ENCODE assay signal across 8 mouse cellular contexts in the genomic region with DNA sequence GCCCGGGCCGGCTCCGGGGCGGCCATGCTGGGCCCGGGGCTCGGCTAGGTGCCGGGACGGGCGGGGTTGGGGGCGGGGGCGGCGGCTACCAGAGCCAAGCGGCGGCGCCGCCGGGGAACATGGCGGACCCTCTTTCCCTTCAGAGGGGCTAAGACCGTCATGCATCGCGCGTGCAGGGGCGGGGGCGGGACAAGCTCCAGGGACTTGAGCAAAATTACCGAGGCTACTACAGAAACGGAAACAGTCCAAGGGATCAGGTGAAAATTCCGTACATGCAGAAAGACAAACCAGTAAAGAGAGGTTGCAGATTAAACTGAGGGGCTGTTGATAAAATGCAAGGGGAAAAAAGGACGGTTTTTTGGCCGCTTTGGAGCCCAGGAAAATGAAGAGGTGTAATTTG. TPM values are rescaled to one million over a fixed set of nuclear protein-coding genes. Genes with fewer than 3 reads are reported as not detected.
DNase-seq lines count a peak whose midpoint lies in the region; ATAC-seq and TF ChIP-seq lines count a peak whose summit lies in the region.

A gene (minus strand): TSS at position 159 of the 400 bp plus-strand sequence.

- peak within 1 kb of the TSS; percentile 87 for H3K9ac ChIP-seq in heart, embryonic 13.5 days
- H3K9ac ChIP-seq in liver, embryonic 14.5 days (replicated peaks): peak within 1 kb of the TSS; percentile 90
- H3K9ac ChIP-seq in neural tube, embryonic 11.5 days (ENCODE audit: low read length): peak within 1 kb of the TSS; percentile 92

- DNase-seq in brain, embryonic 14.5 days (ENCODE audit: low read depth): peak; percentile 99
- DNase-seq in kidney, postnatal 25 days: peak; percentile 86 to 94
- peak; percentile 88 to 91 (median 90) for DNase-seq in liver, embryonic 14.5 days (ENCODE audit: low read depth in 3 of 3, low spot score in 3 of 3)
- DNase-seq in neural tube, embryonic 11.5 days (ENCODE audit: low spot score): peak; percentile 93
- DNase-seq in telencephalon, adult 2 months (ENCODE audit: low read depth, low spot score): peak; percentile 96

- H3K9me3 ChIP-seq in erythroblast, embryonic 14.5 days (ENCODE audit: control insufficient read depth, low read length): no peaks in the 10 kb centered on the region
- H3K9me3 ChIP-seq in heart, embryonic 13.5 days: no peaks in the 10 kb centered on the region
- no peaks in the 10 kb centered on the region for H3K9me3 ChIP-seq in liver, embryonic 14.5 days (ENCODE audit: control insufficient read depth, low read length)
- H3K9me3 ChIP-seq in neural tube, embryonic 11.5 days (ENCODE audit: control insufficient read depth, low read length): no peaks in the 10 kb centered on the region

- H3K4me1 ChIP-seq in erythroblast, embryonic 14.5 days (ENCODE audit: control insufficient read depth): peaks cover 41% of the 10 kb centered on the region
- peaks cover 20% of the 10 kb centered on the region for H3K4me1 ChIP-seq in heart, embryonic 13.5 days
- H3K4me1 ChIP-seq in liver, embryonic 14.5 days (replicated peaks; ENCODE audit: control insufficient read depth in 2 of 2, insufficient read depth in 2 of 2, low read length in 1 of 2): peaks cover 17 to 20% of the 10 kb centered on the region in 2 experiments
- peaks cover 4% of the 10 kb centered on the region; the same call in 1 of the 2 replicates for H3K4me1 ChIP-seq in neural tube, embryonic 11.5 days (ENCODE audit: control insufficient read depth, insufficient read depth, low read length)

- TF ChIP-seq POLR2A in brain, embryonic 14.5 days (IDR thresholded peaks at IDR 0.05; ENCODE audit: borderline replicate concordance, extremely low read depth, insufficient read depth, insufficient read length, poor library complexity, severe bottlenecking): peak; percentile 73; the same call in 1 of the 2 replicates

- H3K27me3 ChIP-seq in erythroblast, embryonic 14.5 days (ENCODE audit: control insufficient read depth): no peaks in the 10 kb centered on the region
- no peaks in the 10 kb centered on the region for H3K27me3 ChIP-seq in heart, embryonic 13.5 days (replicated peaks)
- no peaks in the 10 kb centered on the region for H3K27me3 ChIP-seq in liver, embryonic 14.5 days (ENCODE audit: control insufficient read depth, insufficient read depth, low read length)
- no peaks in the 10 kb centered on the region for H3K27me3 ChIP-seq in neural tube, embryonic 11.5 days (ENCODE audit: control insufficient read depth, insufficient read depth, low read length)

- H3K36me3 ChIP-seq in erythroblast, embryonic 14.5 days (ENCODE audit: control insufficient read depth): peaks cover 36% of the 10 kb centered on the region
- peaks cover 32% of the 10 kb centered on the region for H3K36me3 ChIP-seq in heart, embryonic 13.5 days
- no peaks in the 10 kb centered on the region; the same call in 1 of the 2 replicates for H3K36me3 ChIP-seq in liver, embryonic 14.5 days (replicated peaks; ENCODE audit: control insufficient read depth, insufficient read depth, low read depth)
- 0 out of 2 replicates have a peak, but pooled peaks cover 3% of the 10 kb centered on the region for H3K36me3 ChIP-seq in neural tube, embryonic 11.5 days (ENCODE audit: control insufficient read depth, insufficient read depth, low read length)

- under 1% methylated on average over 25 of the region's 29 CpGs for WGBS in heart, embryonic 13.5 days
- under 1% methylated on average over 29 of the region's 29 CpGs for WGBS in liver, embryonic 14.5 days (ENCODE audit: insufficient replicate concordance)
- WGBS in neural tube, embryonic 11.5 days: under 1% methylated on average over 27 of the region's 29 CpGs

- H3K27ac ChIP-seq in heart, embryonic 13.5 days (replicated peaks): peak within 1 kb of the TSS; percentile 97
- peak within 1 kb of the TSS; percentile 90 for H3K27ac ChIP-seq in liver, embryonic 14.5 days
- peak within 1 kb of the TSS; percentile 96 for H3K27ac ChIP-seq in neural tube, embryonic 11.5 days (ENCODE audit: low read depth, low read length)

- peak within 1 kb of the TSS; percentile 68 for H3K4me2 ChIP-seq in heart, embryonic 13.5 days
- peak within 1 kb of the TSS; percentile 73 for H3K4me2 ChIP-seq in liver, embryonic 14.5 days (ENCODE audit: low read depth)
- peak within 1 kb of the TSS; percentile 64 for H3K4me2 ChIP-seq in neural tube, embryonic 11.5 days (ENCODE audit: low read depth)

- TF ChIP-seq EP300 in liver, embryonic 14.5 days (IDR thresholded peaks at IDR 0.05; ENCODE audit: low read depth): no peak

- peak; percentile 85 for ATAC-seq in CD4-positive, CD25-positive, alpha-beta regulatory T cell, adult 4 months
- ATAC-seq in heart, embryonic 13.5 days (ENCODE audit: extremely low read depth, insufficient number of reproducible peaks, low FRiP score, low TSS enrichment): peak; percentile 80
- peak; percentile 78 for ATAC-seq in liver, embryonic 14.5 days (ENCODE audit: insufficient read depth)
- ATAC-seq in neural tube, embryonic 11.5 days (ENCODE audit: insufficient read depth, low FRiP score, low TSS enrichment): peak; percentile 93

- no peak for TF ChIP-seq CTCF in brain, embryonic 14.5 days (IDR thresholded peaks at IDR 0.05; ENCODE audit: borderline replicate concordance, extremely low read depth, insufficient read depth, insufficient read length)
- TF ChIP-seq CTCF in liver, embryonic 14.5 days (IDR thresholded peaks at IDR 0.05; ENCODE audit: low read depth): no peak

- H3K4me3 ChIP-seq in erythroblast, embryonic 14.5 days (replicated peaks): peak within 1 kb of the TSS; percentile 95
- peak within 1 kb of the TSS; percentile 69 for H3K4me3 ChIP-seq in heart, embryonic 13.5 days
- peak within 1 kb of the TSS; percentile 78 to 88 for H3K4me3 ChIP-seq in liver, embryonic 14.5 days (ENCODE audit: insufficient read depth in 1 of 2, low read depth in 2 of 2, low read length in 2 of 2)
- H3K4me3 ChIP-seq in neural tube, embryonic 11.5 days (ENCODE audit: low read depth, low read length): peak within 1 kb of the TSS; percentile 85

RNA-seq across cellular contexts. Expression of the gene that starts here (rescaled TPM):
- polyA plus RNA-seq in CD4-positive, CD25-positive, alpha-beta regulatory T cell, adult 4 months (2017; shearing (Covaris generic)): 10 to 100 TPM; 27.1 to 39.6 TPM
- polyA plus RNA-seq in brain, embryonic 14.5 days (2012; rRNA removed): 114 and 141 TPM in 2 replicates
- 0.27 and 0.46 TPM in 2 replicates for polyA plus RNA-seq in erythroblast, embryonic 14.5 days (2012)
- 29.3 and 33.0 TPM in 2 replicates for polyA plus RNA-seq in heart, embryonic 13.5 days (2015; fragmentation: Nextera tagmentation; extraction: Ambion mirVana)
- 18.0 and 22.7 TPM in 2 replicates for polyA plus RNA-seq in liver, embryonic 14.5 days (2012; rRNA removed)
- 21.6 and 24.8 TPM in 2 replicates for polyA plus RNA-seq in liver, embryonic 14.5 days (2014; fragmentation: Nextera tagmentation; extraction: Ambion mirVana)
- polyA plus RNA-seq in neural tube, embryonic 11.5 days (2014; fragmentation: Nextera tagmentation; extraction: Ambion mirVana): 61.1 and 62.4 TPM in 2 replicates

Comparison
In these comparisons a context has a peak if more than half of its experiments do, and no peak if none do; other contexts are left out.
1. Peak in every context shown above with its lines: DNase-seq, ATAC-seq, H3K4me3 ChIP-seq and H3K27ac ChIP-seq.
2. RNA of the gene that starts here (polyA plus RNA-seq): 114 to 141 TPM in brain, embryonic 14.5 days, 61.1 to 62.4 TPM in neural tube, embryonic 11.5 days, 27.1 to 39.6 TPM in CD4-positive, CD25-positive, alpha-beta regulatory T cell, adult 4 months, 29.3 to 33.0 TPM in heart, embryonic 13.5 days and 18.0 to 24.8 TPM in liver, embryonic 14.5 days; 0.27 to 0.46 TPM in erythroblast, embryonic 14.5 days; every median in the first group is over 10 times any median in the second.